Mouse (Mus musculus) gastrocnemius, adult 8-10 months (tissue): ENCODE data around the gene Mpc2. TPM values are rescaled to one million over a fixed set of nuclear protein-coding genes. Genes with fewer than 3 reads are reported as not detected.

Source experiments
- DNase-seq, 2 experiments: peaks; one replicate each; pipeline ENCODE4 v3.0.0; 2022; ENCODE audit warnings: low spot score in 2 of 2
- total RNA-seq, 4 experiments: library from RNA; stranded (reverse); gene quantifications; 2 replicates each; pipeline ENCODE4 v1.2.4; 2022

The Mpc2 gene
- total RNA-seq, result 100 to 1,000 TPM; 273 to 322 (median 311) TPM

DNA sequence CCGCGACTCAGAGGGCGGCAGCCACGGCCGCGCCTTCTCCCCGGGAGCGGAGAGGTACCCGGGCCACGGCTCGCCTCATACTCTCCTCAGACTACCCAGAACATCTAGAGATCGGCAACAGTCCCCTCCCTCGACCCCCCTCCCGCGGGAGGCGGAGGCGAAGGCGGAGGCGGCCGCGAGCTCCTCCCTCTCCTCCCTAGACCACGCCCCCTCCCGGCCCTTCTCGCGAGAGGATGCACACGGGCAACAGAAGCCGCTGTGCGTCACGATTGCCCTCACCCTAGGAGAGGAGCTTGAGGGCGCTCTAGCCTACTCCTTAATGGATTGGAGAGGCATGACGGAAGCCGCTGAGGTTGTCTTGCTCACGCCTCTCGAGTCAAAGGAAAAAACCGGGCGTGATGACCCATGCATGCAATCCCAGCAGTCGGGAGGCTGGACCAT lies at the start of gene Mpc2, which contains the start of gene Dcaf6:
Gene Mpc2, plus strand, starts transcription at position 278 of the 441 bp plus-strand sequence.
Gene Dcaf6, minus strand, starts transcription at position 116 of the 441 bp plus-strand sequence.
- DNase-seq, result peak; percentile 99

DNA sequence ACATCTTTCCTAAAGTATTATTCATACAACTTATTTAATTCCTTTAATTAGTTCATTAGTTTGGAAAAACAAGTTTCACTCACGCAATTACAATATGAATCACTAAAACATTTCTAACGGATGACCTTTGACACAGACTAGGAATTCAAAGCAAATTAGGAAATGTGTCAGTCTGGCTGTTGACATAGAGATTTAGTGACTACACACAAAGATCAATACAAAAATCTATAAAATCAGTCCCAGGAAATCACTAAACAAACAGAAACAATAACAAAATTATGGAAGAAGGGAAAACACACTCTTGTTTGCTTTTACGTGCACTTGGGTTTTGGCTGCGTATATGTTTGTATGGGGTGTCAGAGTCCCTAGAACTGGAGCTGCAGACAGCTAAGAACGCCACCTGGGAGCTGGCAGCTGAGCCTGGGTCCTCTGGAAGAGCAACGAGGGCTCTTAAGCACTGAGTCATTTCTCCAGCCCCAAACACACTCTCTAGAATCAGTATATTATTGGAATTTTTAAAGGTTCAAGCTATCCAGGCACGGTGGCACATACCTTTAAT lies 39.0 kb upstream of the Mpc2 start:
- no peak for DNase-seq

DNA sequence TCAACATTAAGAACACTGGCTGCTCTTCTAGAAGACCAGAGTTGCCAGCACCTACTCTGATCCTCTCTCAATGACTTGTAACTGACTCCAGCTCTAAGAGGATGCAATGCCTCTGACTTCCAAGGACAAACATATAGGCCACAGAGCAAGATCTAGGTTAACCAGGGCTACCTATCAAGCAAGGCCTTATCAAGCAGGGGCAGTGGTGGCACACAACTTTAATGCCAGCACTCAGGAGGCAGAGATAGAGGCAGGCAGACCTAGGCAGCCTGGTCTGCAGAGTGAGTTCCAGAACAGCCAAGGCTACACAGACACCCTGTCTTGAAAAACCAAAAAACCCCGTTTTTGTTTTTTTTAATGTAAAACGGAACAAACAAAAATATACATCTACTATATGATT lies 34.2 kb upstream of the Mpc2 start:
- no peak for DNase-seq

DNA sequence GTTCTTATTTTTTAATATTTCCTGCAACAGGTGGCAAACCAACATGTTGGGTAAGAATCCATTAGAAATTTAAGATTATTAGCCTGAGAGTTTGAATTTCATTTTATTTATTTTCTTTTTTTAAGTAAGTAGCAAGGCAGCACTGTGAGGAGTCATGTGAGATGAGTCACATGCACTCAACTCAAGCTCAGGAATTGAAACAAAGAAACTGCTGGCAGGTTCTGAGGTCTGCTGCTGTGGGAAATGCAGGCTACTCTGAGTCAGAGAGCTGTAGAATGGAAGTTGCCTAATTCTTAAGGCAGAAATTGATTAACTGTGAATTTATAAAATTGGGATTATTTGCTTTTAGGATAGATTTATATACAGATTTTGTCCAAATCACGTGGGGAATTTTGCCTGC lies 27.6 kb upstream of the Mpc2 start:
- DNase-seq, result no peak

GRCm38 (mm10) chr1:165438289-165439021 lies 22.0 kb upstream of the Mpc2 start:
- no peak for DNase-seq

GRCm38 (mm10) chr1:165440788-165441187 lies 19.6 kb upstream of the Mpc2 start:
- no peak for DNase-seq

GRCm38 (mm10) chr1:165441201-165441600 lies 19.2 kb upstream of the Mpc2 start:
- DNase-seq, result no peak

- DNase-seq, result no peak
Observed at GRCm38 (mm10) chr1:165441719-165442118, 18.7 kb upstream of the Mpc2 start.

- no peak for DNase-seq
Observed at GRCm38 (mm10) chr1:165459041-165459502, 1.4 kb upstream of the Mpc2 start.

- peak; percentile 74 to 84 for DNase-seq
Observed at GRCm38 (mm10) chr1:165459503-165460181, 795 bp upstream of the Mpc2 start.

DNA sequence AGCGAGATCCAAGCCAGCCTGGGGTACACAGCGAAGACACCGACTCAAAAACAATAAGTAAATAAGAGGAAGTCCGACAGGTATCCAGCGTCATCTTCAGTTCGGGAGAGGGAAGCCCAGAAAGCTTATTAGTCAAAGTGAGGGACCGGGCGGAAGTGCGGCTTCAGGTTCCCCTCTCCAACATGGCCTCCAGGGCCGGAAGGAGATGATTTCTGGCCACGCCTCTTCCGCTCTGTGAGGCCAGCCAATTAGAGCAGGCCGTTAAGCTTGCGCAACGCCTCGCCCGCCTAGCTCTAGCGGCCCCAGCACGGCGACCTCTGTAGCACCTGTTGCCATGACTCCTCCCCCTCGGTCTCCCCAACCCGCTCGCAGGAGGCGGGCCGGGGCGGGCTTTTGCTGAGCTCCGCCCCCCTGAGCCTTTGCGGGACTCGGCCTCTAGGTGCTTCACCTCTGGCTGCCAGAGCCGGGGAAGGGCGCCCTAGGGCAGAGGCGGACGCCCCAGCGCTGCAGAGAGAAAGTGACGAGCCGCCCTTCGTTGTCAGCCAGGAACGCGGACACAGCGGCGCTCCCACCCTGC lies 452 bp downstream of the Mpc2 start:
- DNase-seq, result peak; percentile 99 to 100

DNA sequence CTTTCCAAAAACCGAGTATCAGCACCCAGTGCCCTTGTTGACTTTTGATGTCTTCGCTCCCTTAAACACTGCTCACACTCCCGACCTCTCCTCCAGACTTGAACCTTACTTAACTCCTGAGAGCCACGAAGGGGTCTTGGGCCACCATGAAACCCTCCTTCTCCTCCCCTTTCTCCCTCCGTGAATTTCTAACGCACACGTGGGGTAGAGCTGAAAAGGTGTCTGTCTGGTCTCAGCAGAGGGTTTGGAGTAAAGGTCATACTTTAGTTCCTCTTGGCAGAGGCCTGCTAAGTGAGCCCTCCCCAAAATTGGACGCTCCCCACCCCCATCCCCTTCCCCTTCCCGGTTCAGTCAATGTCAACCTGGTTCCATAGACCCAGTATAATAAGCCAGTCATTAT lies 1.2 kb downstream of the Mpc2 start:
- no peak for DNase-seq

- no peak for DNase-seq
Observed at GRCm38 (mm10) chr1:165462861-165463260, 2.4 kb downstream of the Mpc2 start.

- no peak for DNase-seq
Observed at GRCm38 (mm10) chr1:165464574-165464973, 4.1 kb downstream of the Mpc2 start.

- DNase-seq, result no peak
Observed at GRCm38 (mm10) chr1:165468971-165469370, 8.5 kb downstream of the Mpc2 start.

GRCm38 (mm10) chr1:165469717-165470116 lies 9.3 kb downstream of the Mpc2 start:
- no peak for DNase-seq

GRCm38 (mm10) chr1:165471490-165471889 lies 11.1 kb downstream of the Mpc2 start:
- no peak for DNase-seq

DNA sequence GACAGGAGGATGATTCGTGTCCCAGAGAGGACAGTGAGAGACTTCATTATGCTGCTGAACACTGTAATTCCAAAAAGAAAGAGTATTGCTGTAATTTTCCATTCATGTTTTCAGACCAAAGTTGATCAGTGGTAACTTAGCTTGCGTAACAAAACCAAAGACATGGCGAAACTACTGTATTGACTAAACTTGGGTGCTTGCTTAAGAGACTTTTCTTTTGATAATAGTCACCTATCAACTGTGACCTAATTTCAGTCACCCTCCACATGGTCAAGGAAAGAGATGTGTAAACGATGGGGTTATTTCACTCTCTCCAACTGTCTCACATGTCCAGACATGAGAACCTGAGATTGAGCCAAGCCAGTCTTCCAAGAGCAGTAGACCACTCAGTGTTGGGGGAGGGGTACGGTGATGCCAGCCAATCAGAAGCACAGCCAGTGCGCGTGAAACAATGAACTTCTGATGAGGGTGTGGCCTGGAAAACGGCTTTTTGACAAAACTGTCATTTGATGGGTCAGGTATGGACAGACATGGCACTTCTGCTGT lies 24.3 kb downstream of the Mpc2 start, which contains the start of gene Adcy10:
Gene Adcy10, plus strand, starts transcription at position 496 of the 546 bp plus-strand sequence.
- no peak for DNase-seq

DNA sequence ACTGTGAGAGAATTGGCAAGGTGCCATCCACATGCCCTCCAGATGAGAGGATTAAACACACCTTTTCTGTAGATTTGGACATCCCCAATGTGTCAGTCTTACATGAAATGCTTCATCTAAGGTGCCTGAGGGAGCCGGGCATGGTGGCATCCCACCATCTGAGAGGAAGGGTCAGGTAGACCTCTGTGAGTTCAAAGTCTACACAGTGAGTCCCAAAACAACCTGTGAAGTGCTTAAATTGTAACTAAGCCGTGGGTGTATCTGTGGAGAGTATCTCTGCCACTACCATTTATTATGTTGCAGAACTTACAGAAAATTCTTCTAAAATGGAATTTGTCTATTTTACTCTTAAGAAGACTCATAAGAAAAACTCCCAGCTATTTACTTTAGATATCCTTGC lies 25.7 kb downstream of the Mpc2 start:
- DNase-seq, result no peak

DNA sequence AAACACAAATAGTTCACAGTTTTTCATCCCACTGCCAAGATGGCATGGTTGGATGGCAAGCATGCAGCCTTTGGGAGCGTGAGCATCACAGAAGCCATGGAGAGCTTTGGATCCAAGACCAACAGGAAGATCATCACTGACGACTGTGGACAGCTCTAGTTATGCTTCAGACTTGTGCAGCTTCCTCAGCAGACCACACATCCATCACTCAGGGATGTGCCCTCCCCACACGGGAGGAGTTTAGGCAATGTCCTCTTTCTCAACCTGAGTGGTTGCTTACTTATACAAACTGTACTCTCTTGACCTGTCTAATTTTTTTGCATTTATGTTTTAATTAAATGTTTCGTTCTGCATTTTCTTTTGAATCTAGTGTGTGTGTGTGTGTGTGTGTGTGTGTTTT lies 28.8 kb downstream of the Mpc2 start:
- DNase-seq, result no peak

GRCm38 (mm10) chr1:165498856-165499255 lies 38.4 kb downstream of the Mpc2 start:
- no peak for DNase-seq
